ENCODE assay signal across 8 mouse cellular contexts in genomic region chr9:66945647-66946641, GRCm38 (mm10). TPM values are rescaled to one million over a fixed set of nuclear protein-coding genes. Genes with fewer than 3 reads are reported as not detected.
DNase-seq lines count a peak whose midpoint lies in the region; ATAC-seq and TF ChIP-seq lines count a peak whose summit lies in the region.

Gene Rps27l (plus strand): TSS chr9:66946086.

- peak within 1 kb of the TSS; percentile 86 to 93 for H3K4me3 ChIP-seq in MEL (ENCODE audit: control insufficient read depth in 1 of 2, insufficient read depth in 1 of 2, low read depth in 2 of 2, low read length in 2 of 2)
- peak within 1 kb of the TSS; percentile 72 for H3K4me3 ChIP-seq in cerebellum, adult 2 months (replicated peaks; ENCODE audit: insufficient read depth, low read depth, low read length)
- H3K4me3 ChIP-seq in forebrain, postnatal 0 days (ENCODE audit: low read depth, low read length): peak within 1 kb of the TSS; percentile 86
- peak within 1 kb of the TSS; percentile 82 for H3K4me3 ChIP-seq in lung, embryonic 15.5 days

- WGBS in cerebellum, adult 2 months: under 1% methylated on average over 77 of the region's 77 CpGs
- WGBS in forebrain, postnatal 0 days: 1% methylated on average over 77 of the region's 77 CpGs
- WGBS in lung, embryonic 15.5 days: under 1% methylated on average over 77 of the region's 77 CpGs

- peak within 1 kb of the TSS; percentile 73 for H3K27ac ChIP-seq in MEL (ENCODE audit: control insufficient read depth, low read depth, low read length)
- H3K27ac ChIP-seq in cerebellum, adult 2 months (ENCODE audit: insufficient read depth, low read length): peak within 1 kb of the TSS; percentile 78
- peak within 1 kb of the TSS; percentile 93 for H3K27ac ChIP-seq in forebrain, postnatal 0 days (ENCODE audit: low read depth, low read length)
- peak within 1 kb of the TSS; percentile 93 for H3K27ac ChIP-seq in lung, embryonic 15.5 days

- ATAC-seq in forebrain, postnatal 0 days: peak; percentile 99
- ATAC-seq in lung, embryonic 15.5 days (ENCODE audit: borderline replicate concordance, extremely low read depth, low FRiP score, low TSS enrichment): peak; percentile 98

- TF ChIP-seq EP300 in MEL (IDR thresholded peaks at IDR 0.05; ENCODE audit: low read depth in 1 of 2, low read length in 2 of 2): no peak

- no peaks in the 10 kb centered on the region for H3K27me3 ChIP-seq in MEL (ENCODE audit: control insufficient read depth in 1 of 2, insufficient read depth in 2 of 2, low read length in 2 of 2)
- no peaks in the 10 kb centered on the region for H3K27me3 ChIP-seq in cerebellum, adult 2 months (ENCODE audit: control insufficient read depth, insufficient read depth, low read length)
- H3K27me3 ChIP-seq in forebrain, postnatal 0 days (ENCODE audit: insufficient read depth, low read length): no peaks in the 10 kb centered on the region
- no peaks in the 10 kb centered on the region for H3K27me3 ChIP-seq in lung, embryonic 15.5 days

- H3K79me2 ChIP-seq in MEL (ENCODE audit: control insufficient read depth, insufficient read depth, low read length, poor library complexity): peaks cover 9% of the 10 kb centered on the region

- TF ChIP-seq POLR2A in MEL (IDR thresholded peaks at IDR 0.05; ENCODE audit: control insufficient read depth in 1 of 2, insufficient read depth in 1 of 2, low read depth in 1 of 2, low read length in 2 of 2, poor library complexity in 1 of 2): peak; percentile 85 to 96
- peak; percentile 71; the same call in 1 of the 2 replicates for TF ChIP-seq POLR2A in cerebellum, adult 2 months (IDR thresholded peaks at IDR 0.05; ENCODE audit: borderline replicate concordance, insufficient read depth, low read length)

- peak within 1 kb of the TSS; percentile 74 for H3K4me2 ChIP-seq in forebrain, postnatal 0 days (ENCODE audit: low read depth)
- H3K4me2 ChIP-seq in lung, embryonic 15.5 days: peak within 1 kb of the TSS; percentile 76

- peaks cover 9 to 18% of the 10 kb centered on the region in 2 experiments for H3K36me3 ChIP-seq in MEL (ENCODE audit: control insufficient read depth in 1 of 2, insufficient read depth in 2 of 2, low read length in 2 of 2)
- 0 out of 2 replicates have a peak, but pooled peaks cover 8% of the 10 kb centered on the region for H3K36me3 ChIP-seq in forebrain, postnatal 0 days (ENCODE audit: insufficient read depth)
- H3K36me3 ChIP-seq in lung, embryonic 15.5 days: peaks cover 12% of the 10 kb centered on the region

- no peak for TF ChIP-seq RAD21 in MEL (IDR thresholded peaks at IDR 0.05; ENCODE audit: low read depth, low read length)

- no peaks in the 10 kb centered on the region for H3K9me3 ChIP-seq in MEL (replicated peaks; ENCODE audit: insufficient read depth, low read length)
- no peaks in the 10 kb centered on the region for H3K9me3 ChIP-seq in forebrain, postnatal 0 days (ENCODE audit: low read length)
- H3K9me3 ChIP-seq in lung, embryonic 15.5 days: no peaks in the 10 kb centered on the region

- peak within 1 kb of the TSS; percentile 95 for H3K9ac ChIP-seq in MEL (ENCODE audit: control insufficient read depth, low read depth, low read length, poor library complexity, severe bottlenecking)
- peak within 1 kb of the TSS; percentile 78 for H3K9ac ChIP-seq in forebrain, postnatal 0 days
- H3K9ac ChIP-seq in lung, embryonic 15.5 days: peak within 1 kb of the TSS; percentile 87

- H3K4me1 ChIP-seq in MEL (ENCODE audit: control insufficient read depth in 1 of 2, insufficient read depth in 2 of 2, low read length in 2 of 2): peaks cover 3 to 4% of the 10 kb centered on the region in 2 experiments; a peak in 2 of 4 replicates
- no peaks in the 10 kb centered on the region for H3K4me1 ChIP-seq in cerebellum, adult 2 months (ENCODE audit: control insufficient read depth, insufficient read depth, low read length)
- no peaks in the 10 kb centered on the region for H3K4me1 ChIP-seq in forebrain, postnatal 0 days (ENCODE audit: insufficient read depth)
- peaks cover 12% of the 10 kb centered on the region; the same call in 1 of the 2 replicates for H3K4me1 ChIP-seq in lung, embryonic 15.5 days

- no peak for TF ChIP-seq CTCF in MEL (IDR thresholded peaks at IDR 0.05 in 2 of 3, conservative IDR thresholded peaks at IDR 0.05 in 1 of 3; ENCODE audit: control insufficient read depth in 1 of 3, insufficient read depth in 1 of 3, low read depth in 2 of 3, low read length in 3 of 3, poor library complexity in 1 of 3, severe bottlenecking in 1 of 3)
- no peak for TF ChIP-seq CTCF in cerebellum, adult 2 months (IDR thresholded peaks at IDR 0.05; ENCODE audit: borderline replicate concordance, insufficient read depth, low read depth, low read length)
- peak; percentile 4; the same call in 1 of the 2 replicates for TF ChIP-seq CTCF in forebrain, postnatal 0 days (IDR thresholded peaks at IDR 0.05; ENCODE audit: low read depth)

- DNase-seq in MEL (ENCODE audit: low read depth, low spot score): peak; percentile 98
- DNase-seq in cerebellum, adult 2 months: peak; percentile 94
- peak; percentile 94 for DNase-seq in forebrain, postnatal 0 days
- peak; percentile 96 for DNase-seq in heart, postnatal 4 days
- peak; percentile 77 to 87 for DNase-seq in layer of hippocampus, adult 8-10 months (ENCODE audit: low spot score in 2 of 2)
- peak; percentile 91 for DNase-seq in ovary, adult 18-20 months (ENCODE audit: low spot score)
- DNase-seq in thymus, postnatal 0 days (ENCODE audit: low spot score): peak; percentile 94

TF ChIP-seq in MEL, 35 proteins besides CTCF, POLR2A, EP300 and RAD21 (continues in another document):
- TF ChIP-seq SMC3 (IDR thresholded peaks at IDR 0.05; ENCODE audit: low read depth, low read length): no peak
- no peak for TF ChIP-seq MEF2A (IDR thresholded peaks at IDR 0.05; ENCODE audit: extremely low read depth, insufficient replicate concordance, low read depth, low read length, poor library complexity, severe bottlenecking)
- TF ChIP-seq USF1 (IDR thresholded peaks at IDR 0.05; ENCODE audit: low read depth, low read length): no peak
- no peak for TF ChIP-seq JUND (IDR thresholded peaks at IDR 0.05; ENCODE audit: low read depth, low read length)
- TF ChIP-seq GABPA (IDR thresholded peaks at IDR 0.05; ENCODE audit: low read depth, low read length): peak; percentile 47; the same call in 1 of the 2 replicates
- TF ChIP-seq RCOR1 (IDR thresholded peaks at IDR 0.05; ENCODE audit: low read depth, low read length): no peak
- no peak for TF ChIP-seq BHLHE40 (IDR thresholded peaks at IDR 0.05; ENCODE audit: borderline replicate concordance, low read depth, low read length)
- TF ChIP-seq TBP (IDR thresholded peaks at IDR 0.05; ENCODE audit: low read depth, low read length): peak; percentile 89
- no peak for TF ChIP-seq USF2 (IDR thresholded peaks at IDR 0.05; ENCODE audit: borderline replicate concordance in 1 of 2, insufficient read depth in 1 of 2, low read depth in 1 of 2, low read length in 2 of 2)
- peak; percentile 96 for TF ChIP-seq SIN3A (IDR thresholded peaks at IDR 0.05; ENCODE audit: low read length)
- no peak; the same call in 1 of the 2 replicates for TF ChIP-seq CHD1 (IDR thresholded peaks at IDR 0.05; ENCODE audit: low read depth, low read length)
- TF ChIP-seq CHD2 (IDR thresholded peaks at IDR 0.05; ENCODE audit: low read length): no peak
- TF ChIP-seq MAX (IDR thresholded peaks at IDR 0.05; ENCODE audit: low read length): no peak
- TF ChIP-seq POLR2AphosphoS2 (IDR thresholded peaks at IDR 0.05; ENCODE audit: low read length): peak; percentile 85
- peak; percentile 73 for TF ChIP-seq MYC (IDR thresholded peaks at IDR 0.05; ENCODE audit: low read depth, low read length)
- peak; percentile 93 for TF ChIP-seq MXI1 (IDR thresholded peaks at IDR 0.05; ENCODE audit: low read depth, low read length)
- 0 out of 2 replicates have a peak, but pooled peaks have one; percentile 36 for TF ChIP-seq E2F4 (IDR thresholded peaks at IDR 0.05; ENCODE audit: borderline replicate concordance, low read depth, low read length)
- TF ChIP-seq HCFC1 (IDR thresholded peaks at IDR 0.05; ENCODE audit: low read depth, low read length): peak; percentile 88
- TF ChIP-seq ETS1 (IDR thresholded peaks at IDR 0.05; ENCODE audit: low read depth, low read length): peak; percentile 51; the same call in 1 of the 2 replicates
- TF ChIP-seq MAZ (IDR thresholded peaks at IDR 0.05; ENCODE audit: low read depth, low read length): peak; percentile 93
- TF ChIP-seq TCF12 (IDR thresholded peaks at IDR 0.05; ENCODE audit: low read depth, low read length): peak; percentile 85
- TF ChIP-seq ZMIZ1 (IDR thresholded peaks at IDR 0.05; ENCODE audit: low read depth, low read length): peak; percentile 94
- TF ChIP-seq MYB (IDR thresholded peaks at IDR 0.05; ENCODE audit: low read depth, low read length): no peak
- no peak for TF ChIP-seq GATA1 (IDR thresholded peaks at IDR 0.05; ENCODE audit: low read depth, low read length)
- no peak for TF ChIP-seq POLR2AphosphoS5 (IDR thresholded peaks at IDR 0.05; ENCODE audit: borderline replicate concordance, low read depth, low read length)
- TF ChIP-seq ZKSCAN1 (IDR thresholded peaks at IDR 0.05; ENCODE audit: low read depth, low read length): no peak
- TF ChIP-seq UBTF (IDR thresholded peaks at IDR 0.05; ENCODE audit: borderline replicate concordance, insufficient read depth, low read depth, low read length): peak; percentile 63; the same call in 1 of the 2 replicates
- TF ChIP-seq ZNF384 (IDR thresholded peaks at IDR 0.05; ENCODE audit: low read depth, low read length): no peak
- no peak for TF ChIP-seq TAL1 (IDR thresholded peaks at IDR 0.05; ENCODE audit: low read length)
- TF ChIP-seq ZC3H11A (IDR thresholded peaks at IDR 0.05; ENCODE audit: low read depth, low read length): no peak
- TF ChIP-seq NELFE (IDR thresholded peaks at IDR 0.05; ENCODE audit: low read depth, low read length): peak; percentile 93
- no peak for TF ChIP-seq MAFK (IDR thresholded peaks at IDR 0.05; ENCODE audit: borderline replicate concordance, low read depth, low read length)

RNA-seq across cellular contexts. Expression of gene Rps27l, which starts in this region (rescaled TPM):
- 502 and 524 TPM in 2 replicates for total RNA-seq in MEL (2012; rRNA removed)
- polyA plus RNA-seq in MEL (2012; ENCODE audit: insufficient read depth in 1 of 2, insufficient read length in 2 of 2, low read depth in 1 of 2, low replicate concordance in 2 of 2, missing spikeins in 1 of 2): 100 to 1,000 TPM in 1 of 2 experiments, not detected in 1; 469 TPM
- polyA plus RNA-seq in cerebellum, adult 2 months (2012; rRNA removed): 53.7 and 55.7 TPM in 2 replicates
- 129 and 139 TPM in 2 replicates for total RNA-seq in forebrain, postnatal 0 days (2014; rRNA removed)
- 208 and 277 TPM in 2 replicates for polyA plus RNA-seq in forebrain, postnatal 0 days (2015; fragmentation: Nextera tagmentation; extraction: Ambion mirVana)
- total RNA-seq in heart, postnatal 4 days (2021): 100 to 1,000 TPM; 253 to 256 TPM
- 10 to 100 TPM; 38.7 to 48.0 (median 44.1) TPM for total RNA-seq in layer of hippocampus, adult 8-10 months (2022)
- 602 and 647 TPM in 2 replicates for polyA plus RNA-seq in lung, embryonic 15.5 days (2015; fragmentation: Nextera tagmentation; extraction: Ambion mirVana)
- polyA plus RNA-seq in thymus, postnatal 0 days (2015; fragmentation: Nextera tagmentation; extraction: Ambion mirVana): 828 and 912 TPM in 2 replicates

Comparison
In these comparisons a context has a peak if more than half of its experiments do, and no peak if none do; other contexts are left out.
1. Peak in every context shown above with its lines: DNase-seq, ATAC-seq, H3K4me3 ChIP-seq and H3K27ac ChIP-seq.